Mouse (Mus musculus) layer of hippocampus, adult 8-10 months (tissue): ENCODE measurements around the gene Per1. TPM values are rescaled to one million over a fixed set of nuclear protein-coding genes. Genes with fewer than 3 reads are reported as not detected.

Experiments
- DNase-seq, 2 experiments: peaks; one replicate each; pipeline ENCODE4 v3.0.0; 2022; ENCODE audit warnings: low spot score in 2 of 2
- total RNA-seq, 4 experiments: library from RNA; stranded (reverse); gene quantifications; 2 replicates each; pipeline ENCODE4 v1.2.4; 2022

The Per1 gene
- total RNA-seq, 4 experiments from 2014 or later, result 91.2 to 107 (median 97.7) TPM

- no peak for DNase-seq
Observed at GRCm38 (mm10) chr11:69064259-69065133, 30.5 kb upstream of the Per1 start.

GRCm38 (mm10) chr11:69065394-69065925, 29.6 kb upstream of the Per1 start:
- DNase-seq, result no peak

DNA sequence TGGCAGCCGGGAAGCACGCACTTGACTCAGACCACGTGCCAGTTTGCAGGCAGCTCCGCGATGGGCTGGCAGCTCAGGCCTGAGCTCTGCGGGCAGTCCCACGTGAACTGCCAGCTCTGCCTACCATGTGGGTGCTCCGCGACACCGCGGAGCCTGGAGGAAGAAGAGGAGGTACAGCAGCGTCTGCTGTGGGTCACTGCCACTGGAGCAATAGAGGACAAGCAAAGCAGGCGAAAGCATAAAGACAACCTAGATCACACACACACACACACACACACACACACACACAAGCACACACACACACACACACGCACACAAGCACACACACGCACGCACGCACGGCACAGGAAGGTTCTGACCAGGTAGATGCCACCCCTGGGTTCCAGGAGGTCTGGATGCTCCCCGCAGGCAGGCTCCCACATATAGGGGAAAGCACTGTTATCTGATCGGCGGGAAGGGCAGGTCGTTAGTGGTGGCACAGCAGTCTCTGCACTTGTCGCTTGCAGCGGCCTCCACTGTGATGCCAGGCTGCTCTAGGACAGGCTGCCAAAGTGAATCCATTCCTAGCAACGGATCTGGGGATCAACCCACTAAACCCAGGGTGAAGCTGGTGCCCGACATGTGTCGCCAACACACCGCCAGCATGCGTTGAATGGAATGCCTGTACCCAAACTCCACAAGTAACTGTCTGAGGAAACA, 28.7 kb upstream of the Per1 start:
- DNase-seq, result peak in 1 of 2 experiments; percentile 55

- DNase-seq, result peak; percentile 80 to 91
Observed at GRCm38 (mm10) chr11:69066956-69067355, 28.1 kb upstream of the Per1 start.

- DNase-seq, result no peak
Observed at GRCm38 (mm10) chr11:69067601-69068000, 27.4 kb upstream of the Per1 start.

GRCm38 (mm10) chr11:69070093-69070492, 24.9 kb upstream of the Per1 start:
- no peak for DNase-seq

DNA sequence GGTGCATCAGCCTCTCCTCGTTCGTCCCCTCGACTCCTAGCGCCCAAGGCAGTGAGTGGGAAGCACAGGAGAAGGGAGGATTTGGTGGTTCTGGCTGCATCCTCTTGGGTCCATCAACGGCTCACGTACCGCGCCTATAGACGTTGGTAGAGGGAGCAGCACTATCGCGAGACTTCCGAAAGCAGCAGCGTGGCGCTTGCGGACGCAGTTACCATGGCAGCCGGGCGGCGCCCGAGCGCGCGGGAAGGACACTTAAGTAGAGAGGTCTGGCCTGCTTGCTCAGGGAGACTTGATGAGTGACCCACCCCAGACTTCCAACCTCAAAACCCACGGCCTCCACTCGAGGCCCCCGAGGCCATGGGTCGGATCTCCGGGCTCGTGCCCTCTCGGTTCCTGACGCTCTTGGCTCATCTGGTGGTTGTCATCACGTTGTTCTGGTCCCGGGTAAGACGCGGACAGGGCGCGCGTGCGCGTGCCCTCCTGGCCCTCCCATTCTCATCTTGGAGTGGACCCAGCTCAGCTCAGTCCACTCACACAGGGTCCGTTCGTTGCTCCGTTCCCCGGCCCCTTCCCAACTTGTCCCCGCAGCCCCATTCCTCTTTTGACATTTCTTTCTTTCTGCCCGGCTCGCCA, 24.3 kb upstream of the Per1 start, which contains the start of gene Tmem107:
TSS of gene Tmem107 (plus strand) at position 217 of the 633 bp plus-strand sequence.
- DNase-seq, result peak; percentile 91 to 95

- peak in 1 of 2 experiments; percentile 32 for DNase-seq
Observed at GRCm38 (mm10) chr11:69071262-69071661, 23.8 kb upstream of the Per1 start.

DNA sequence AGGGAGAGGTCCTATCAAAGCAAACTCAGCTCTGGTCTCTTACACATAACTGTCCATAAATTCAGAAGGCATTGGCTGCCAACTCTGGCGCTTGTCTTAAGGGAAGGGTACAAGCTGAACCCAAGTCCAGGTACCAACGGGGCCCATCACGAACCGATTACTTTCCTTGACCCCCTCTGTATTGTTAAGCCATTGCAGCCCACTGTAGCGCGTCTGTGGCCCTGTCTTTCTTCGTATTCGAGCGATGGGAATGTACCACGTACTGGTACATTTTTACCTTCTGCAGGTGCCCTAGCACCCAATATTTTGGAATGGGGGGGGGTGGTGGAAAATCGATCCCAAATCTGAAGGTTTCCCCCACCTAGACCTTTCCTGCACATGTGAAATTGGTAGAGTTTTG, 22.8 kb upstream of the Per1 start:
- no peak for DNase-seq

DNA sequence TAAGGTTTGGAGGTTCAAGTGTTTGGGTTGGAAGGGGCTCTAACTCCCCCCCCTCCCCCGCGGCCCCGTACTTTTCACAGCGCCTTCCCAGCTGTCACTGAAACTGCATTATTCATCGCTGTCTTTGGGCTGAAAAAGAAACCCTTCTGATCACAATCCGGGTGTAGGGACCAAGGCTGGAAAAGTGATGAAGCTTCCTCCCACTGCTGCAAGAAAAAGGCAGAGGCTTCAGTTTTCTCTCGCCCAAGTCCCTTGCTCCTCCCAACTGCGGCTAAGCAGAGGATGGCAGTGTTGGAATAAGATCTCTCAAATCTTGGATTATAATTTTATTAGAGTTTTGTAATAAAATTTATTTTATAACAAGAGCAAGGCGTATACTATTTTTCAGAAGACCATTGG, 22.4 kb upstream of the Per1 start:
- no peak for DNase-seq

- DNase-seq, result peak; percentile 84 to 88
Observed at GRCm38 (mm10) chr11:69073065-69073888, 21.7 kb upstream of the Per1 start.

- no peak for DNase-seq
Observed at GRCm38 (mm10) chr11:69073951-69074775, 20.9 kb upstream of the Per1 start.

- DNase-seq, result no peak
Observed at GRCm38 (mm10) chr11:69074776-69075069, 20.3 kb upstream of the Per1 start.

- no peak for DNase-seq
Observed at GRCm38 (mm10) chr11:69075764-69076479, 19.1 kb upstream of the Per1 start.

- DNase-seq, result no peak
Observed at GRCm38 (mm10) chr11:69076572-69076971, 18.4 kb upstream of the Per1 start.

DNA sequence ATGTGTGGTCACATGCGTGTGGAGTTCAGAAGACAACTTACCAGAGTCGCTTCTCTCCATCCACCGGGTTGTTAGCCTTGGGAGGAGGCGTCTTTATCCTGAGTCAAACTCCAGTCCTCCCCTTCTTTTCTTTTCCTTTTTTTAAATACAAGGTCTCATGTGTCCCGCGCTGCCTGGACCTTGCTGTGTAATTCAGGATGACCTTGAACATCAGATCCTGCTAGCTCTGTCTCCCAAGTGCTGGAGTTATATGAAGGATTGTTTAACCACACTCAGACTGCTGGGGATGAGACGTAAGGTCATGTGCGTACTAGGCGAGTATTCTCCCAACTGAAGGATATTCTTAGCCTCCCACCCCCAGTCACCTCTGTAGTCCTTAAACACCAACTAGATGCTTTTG, 17.7 kb upstream of the Per1 start:
- DNase-seq, result no peak

DNA sequence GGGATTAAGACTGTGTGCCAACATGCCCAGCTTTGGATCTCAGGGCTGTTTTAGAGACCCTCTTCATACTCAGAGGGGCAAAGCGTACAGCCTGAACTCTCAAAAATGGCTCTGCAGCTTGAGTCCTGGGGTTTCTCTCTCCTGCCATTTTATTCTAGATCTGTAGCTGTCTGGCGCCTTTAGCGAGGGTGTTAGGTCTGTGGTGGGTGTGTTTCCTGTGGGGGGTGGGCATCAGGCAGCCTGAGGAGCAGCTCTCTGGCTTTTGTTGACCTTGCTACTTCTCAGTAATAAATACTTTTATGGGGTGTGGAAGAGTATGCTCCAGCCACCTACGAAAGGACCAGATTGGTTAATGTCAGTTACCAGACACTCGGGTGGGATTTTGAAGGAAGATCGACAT, 17.0 kb upstream of the Per1 start:
- DNase-seq, result no peak

DNA sequence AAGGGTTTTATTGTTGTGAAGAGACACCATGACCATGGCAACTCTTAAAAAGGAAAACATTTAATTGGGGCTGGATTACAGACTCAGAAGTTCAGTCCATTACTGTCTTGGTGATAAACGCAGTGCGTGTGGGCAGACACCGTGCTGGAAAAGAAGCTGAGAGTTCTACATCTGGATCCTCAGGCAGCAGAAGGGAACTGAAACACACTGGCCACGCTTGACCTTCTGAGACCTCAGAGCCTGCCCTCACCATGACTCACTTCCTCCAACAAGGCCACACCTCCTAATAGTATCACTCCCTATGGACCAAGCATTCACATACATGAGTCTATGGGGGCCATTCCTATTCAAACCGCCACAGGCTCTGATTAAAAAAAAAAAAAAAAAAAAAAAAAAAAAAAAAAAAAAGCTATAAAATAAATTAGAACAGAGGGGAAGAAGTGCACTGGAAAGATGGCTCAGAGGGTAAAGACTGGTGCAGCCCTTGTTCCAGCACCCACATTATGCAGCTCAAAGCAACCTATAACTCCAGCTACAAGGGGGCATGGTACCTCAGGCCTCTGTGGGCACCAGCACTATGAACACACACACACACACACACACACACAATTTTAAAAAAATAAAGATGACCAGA, 16.1 kb upstream of the Per1 start:
- DNase-seq, result no peak
